Mouse (Mus musculus) layer of hippocampus, adult 9-11 months (tissue): ENCODE results near the gene Hormad2.

Experiments
- DNase-seq: peaks from one replicate; pipeline ENCODE4 v3.0.0; 2022

The Hormad2 gene

GRCm38 (mm10) chr11:4440978-4441377 lies at the start of gene Hormad2:
Gene Hormad2 (minus strand): TSS chr11:4441105.
- DNase-seq = no peak

- DNase-seq = no peak
Measured at GRCm38 (mm10) chr11:4489207-4489606, 48.3 kb upstream of the Hormad2 start.

- DNase-seq = no peak
Measured at GRCm38 (mm10) chr11:4488798-4489197, 47.9 kb upstream of the Hormad2 start.

- DNase-seq = no peak
Measured at GRCm38 (mm10) chr11:4488367-4488766, 47.5 kb upstream of the Hormad2 start.

- DNase-seq = no peak
Measured at GRCm38 (mm10) chr11:4487401-4487965, 46.6 kb upstream of the Hormad2 start.

GRCm38 (mm10) chr11:4484541-4484940 lies 43.6 kb upstream of the Hormad2 start:
- no peak for DNase-seq

- no peak for DNase-seq
Measured at GRCm38 (mm10) chr11:4482641-4483040, 41.7 kb upstream of the Hormad2 start.

- no peak for DNase-seq
Measured at GRCm38 (mm10) chr11:4476184-4476697, 35.3 kb upstream of the Hormad2 start.

- no peak for DNase-seq
Measured at GRCm38 (mm10) chr11:4472464-4473179, 31.7 kb upstream of the Hormad2 start.

- DNase-seq = no peak
Measured at GRCm38 (mm10) chr11:4471734-4472133, 30.8 kb upstream of the Hormad2 start.

GRCm38 (mm10) chr11:4471251-4471650 lies 30.3 kb upstream of the Hormad2 start:
- DNase-seq = no peak

GRCm38 (mm10) chr11:4469091-4469490 lies 28.2 kb upstream of the Hormad2 start:
- no peak for DNase-seq

GRCm38 (mm10) chr11:4467436-4467835 lies 26.5 kb upstream of the Hormad2 start:
- no peak for DNase-seq

- DNase-seq = no peak
Measured at GRCm38 (mm10) chr11:4466191-4466590, 25.3 kb upstream of the Hormad2 start.

GRCm38 (mm10) chr11:4464616-4465015 lies 23.7 kb upstream of the Hormad2 start:
- DNase-seq = no peak

- no peak for DNase-seq
Measured at GRCm38 (mm10) chr11:4464186-4464585, 23.3 kb upstream of the Hormad2 start.

- DNase-seq = no peak
Measured at GRCm38 (mm10) chr11:4462868-4463267, 22.0 kb upstream of the Hormad2 start.

- no peak for DNase-seq
Measured at GRCm38 (mm10) chr11:4461154-4461553, 20.2 kb upstream of the Hormad2 start.

GRCm38 (mm10) chr11:4460615-4461014 lies 19.7 kb upstream of the Hormad2 start:
- DNase-seq = no peak

GRCm38 (mm10) chr11:4454895-4455535 lies 14.1 kb upstream of the Hormad2 start:
- no peak for DNase-seq

- no peak for DNase-seq
Measured at GRCm38 (mm10) chr11:4452467-4453184, 11.7 kb upstream of the Hormad2 start.

GRCm38 (mm10) chr11:4451116-4451515 lies 10.2 kb upstream of the Hormad2 start:
- DNase-seq = peak; percentile 49

GRCm38 (mm10) chr11:4446195-4446868 lies 5.4 kb upstream of the Hormad2 start:
- DNase-seq = no peak
